Mouse (Mus musculus) adrenal gland, adult 8-10 months (tissue): ENCODE data around the gene Sh2d1b1. TPM values are rescaled to one million over a fixed set of nuclear protein-coding genes. Genes with fewer than 3 reads are reported as not detected.

Source experiments
- DNase-seq: peaks from one replicate; pipeline ENCODE4 v3.0.0; 2022
- total RNA-seq, 4 experiments: library from RNA; stranded (reverse); gene quantifications; 2 replicates each; pipeline ENCODE4 v1.2.4; 2022

Gene Sh2d1b1
- total RNA-seq, 4 experiments from 2014 or later: 0.73 to 1.4 (median 1.2) TPM

DNA sequence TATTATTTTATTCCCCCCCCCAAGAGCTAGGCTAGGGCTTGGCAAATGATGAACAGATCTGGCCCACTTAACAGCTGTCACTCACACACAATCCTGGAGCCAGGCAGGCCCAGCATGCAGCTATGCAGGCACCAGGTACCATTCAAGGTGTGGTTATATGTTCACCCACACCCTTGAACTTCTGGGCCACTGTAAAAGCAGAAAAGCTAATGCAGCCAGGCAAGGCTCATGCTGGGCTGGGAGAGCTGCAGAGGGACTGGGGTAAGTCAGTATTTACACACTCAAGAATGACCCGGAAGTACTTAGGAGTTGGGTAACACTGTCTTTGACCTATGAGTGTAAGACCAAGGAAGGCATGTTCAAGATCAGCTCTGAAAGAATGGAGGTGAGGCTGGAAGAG lies 47.2 kb downstream of the Sh2d1b1 start:
- no peak for DNase-seq

GRCm38 (mm10) chr1:170325277-170325676 lies 48.2 kb downstream of the Sh2d1b1 start:
- DNase-seq: no peak

- DNase-seq: no peak
Measured at GRCm38 (mm10) chr1:170331926-170332325, 54.8 kb downstream of the Sh2d1b1 start.

DNA sequence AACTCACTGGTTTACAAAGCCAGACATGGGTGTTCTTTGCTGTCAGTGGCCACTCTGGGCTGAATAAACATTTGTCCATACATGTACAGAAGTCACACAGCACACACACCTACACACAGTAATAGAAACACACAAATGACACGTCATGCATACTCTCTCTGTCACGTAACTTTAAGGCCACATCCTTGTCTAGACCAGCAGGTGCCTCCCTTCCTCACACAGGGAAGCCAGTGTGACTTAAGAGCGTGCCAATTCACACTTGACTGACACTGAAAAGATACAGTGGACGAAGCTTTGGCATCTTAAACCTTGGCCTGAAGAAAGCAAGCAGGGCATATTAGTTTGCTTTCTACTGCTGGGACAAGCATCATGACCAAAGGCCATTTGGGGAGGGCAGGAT lies 55.7 kb downstream of the Sh2d1b1 start:
- no peak for DNase-seq

Other genes with a start within 250 kb of the Sh2d1b1 start
- gene Ddr2, start 166.6 kb upstream of the Sh2d1b1 start, total RNA-seq: 10 to 100 TPM; 13.9 to 30.8 (median 20.4) TPM
- gene Uap1, start 102.4 kb upstream of the Sh2d1b1 start, total RNA-seq: 10 to 100 TPM; 38.1 to 49.3 (median 45.0) TPM
- 10 to 100 TPM; 69.8 to 84.2 (median 79.4) TPM for gene Uhmk1, start 61.9 kb upstream of the Sh2d1b1 start, total RNA-seq
- gene Sh2d1b2, start 44.6 kb upstream of the Sh2d1b1 start, total RNA-seq: not detected
- gene Gm7694, start 29.0 kb downstream of the Sh2d1b1 start, total RNA-seq: 10 to 100 TPM; 10.0 to 22.1 (median 14.1) TPM
- gene Spata46, start 31.5 kb downstream of the Sh2d1b1 start, total RNA-seq: not detected